Mouse (Mus musculus) midbrain, postnatal 0 days (tissue): ENCODE data around the gene Mpp3. TPM values are rescaled to one million over a fixed set of nuclear protein-coding genes. Genes with fewer than 3 reads are reported as not detected.
A peak's percentile ranks its signal among the peaks of the same experiment; 100 is the strongest.

Experiments used
- ATAC-seq: fragments of 200-750 bp; cut with Nextera tagmentation; 2 replicates; pipeline ENCODE4 v1.8.0; 2017; ENCODE audit warnings: moderate number of reproducible peaks, mild to moderate bottlenecking, moderate TSS enrichment, moderate library complexity; ENCODE audit not compliant: low FRiP score
- DNase-seq: peaks from one replicate; pipeline ENCODE4 v3.0.0-alpha.2; 2015; ENCODE audit warnings: low spot score
- H3K27ac ChIP-seq: fragments of 300-500 bp; sonication (generic); 2 replicates; pipeline ENCODE4 v1.5.1; 2014; ENCODE audit warnings: low read depth, mild to moderate bottlenecking, low read length, mixed read lengths
- H3K27me3 ChIP-seq: fragments of 300-500 bp; sonication (generic); 2 replicates; pipeline ENCODE4 v1.6.1; 2014; ENCODE audit warnings: low read length, control low read depth, mixed read lengths; ENCODE audit not compliant: insufficient read depth
- H3K36me3 ChIP-seq: fragments of 300-500 bp; sonication (generic); 2 replicates; pipeline ENCODE4 v1.6.1; 2014; ENCODE audit warnings: low read length, control low read depth, mixed read lengths; ENCODE audit not compliant: insufficient read depth
- H3K4me1 ChIP-seq: fragments of 300-500 bp; sonication (generic); 2 replicates; pipeline ENCODE4 v1.6.1; 2014; ENCODE audit warnings: mild to moderate bottlenecking, control low read depth, antibody characterized with exemption, low read length, mixed read lengths; ENCODE audit not compliant: insufficient read depth
- H3K4me2 ChIP-seq: fragments of 300-500 bp; sonication (generic); 2 replicates; pipeline ENCODE4 v1.6.1; 2014; ENCODE audit warnings: low read depth, mild to moderate bottlenecking, low read length, mixed read lengths; ENCODE audit not compliant: poor library complexity, severe bottlenecking
- H3K4me3 ChIP-seq: fragments of 300-500 bp; sonication (generic); 2 replicates; pipeline ENCODE4 v1.5.1; 2014; ENCODE audit warnings: low read depth, mild to moderate bottlenecking, low read length, moderate library complexity
- H3K9ac ChIP-seq: fragments of 300-500 bp; sonication (generic); replicated peaks from 2 replicates; pipeline ENCODE4 v1.6.1; 2014; ENCODE audit warnings: mild to moderate bottlenecking, low read length, moderate library complexity, mixed read lengths; ENCODE audit not compliant: poor library complexity, severe bottlenecking
- H3K9me3 ChIP-seq: fragments of 300-500 bp; sonication (generic); 2 replicates; pipeline ENCODE4 v1.6.1; 2016; ENCODE audit warnings: low read length, control low read depth
- CTCF ChIP-seq: IDR thresholded peaks from 2 replicates; pipeline ENCODE4 v1.5.1; 2016; ENCODE audit warnings: antibody characterized with exemption, mild to moderate bottlenecking
- WGBS: fragments of 180-500 bp; shearing (Covaris S2); extraction: QIAGEN DNeasy Blood & Tissue Kit; methylation state at CpG from one replicate; pipeline ENCODE4 v1.1.7; 2014; 5-methylcytosine and 5-hydroxymethylcytosine counted together
- polyA plus RNA-seq: library from polyadenylated mRNA; unstranded; fragments of >200 nt; fragmentation: Nextera tagmentation; extraction: Ambion mirVana; gene quantifications from 2 replicates; pipeline ENCODE4 v1.2.1, GENCODE M21; 2015
- total RNA-seq: library from RNA; depleted of rRNA; stranded (reverse); fragments of >200 nt; gene quantifications from 2 replicates; pipeline ENCODE4 v1.2.3, GENCODE M21; 2014

Gene Mpp3
- total and polyA plus RNA-seq, 2 experiments from 2014 or later = 53.9 to 71.9 TPM

DNA sequence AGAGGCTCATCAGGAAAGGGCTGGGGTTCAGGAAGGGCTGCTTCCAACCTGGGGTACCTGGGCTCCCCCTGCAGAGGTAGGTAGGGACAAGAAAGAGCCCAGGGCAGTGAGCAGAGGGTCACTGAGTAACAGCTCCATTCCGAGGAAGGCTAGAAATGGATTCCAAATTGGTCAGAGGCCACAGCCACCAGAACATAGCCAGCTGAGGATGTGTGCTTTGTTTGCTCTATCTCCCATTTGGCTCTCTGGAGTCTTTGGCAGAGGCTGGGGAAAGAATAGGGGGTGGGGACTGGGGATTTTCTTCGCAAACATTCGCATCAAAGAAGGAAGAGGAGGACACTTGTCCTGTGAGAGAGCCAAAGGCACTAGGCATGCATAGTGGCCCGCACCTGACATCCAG lies 23.7 kb upstream of the Mpp3 start:
- no peak overlapping the region for H3K9ac ChIP-seq
- no peaks in the 10 kb centered on the region for H3K9me3 ChIP-seq
- ATAC-seq = no peak
- peaks cover 1% of the 10 kb centered on the region; the same call in 1 of the 2 replicates for H3K36me3 ChIP-seq
- no peak overlapping the region for H3K4me2 ChIP-seq
- H3K4me3 ChIP-seq = no peak overlapping the region
- 0 out of 2 replicates have a peak overlapping the region, but pooled peaks have one; percentile 18 for H3K27ac ChIP-seq
- 58% methylated on average over 4 of the region's 4 CpGs for WGBS
- H3K4me1 ChIP-seq = no peaks in the 10 kb centered on the region
- TF ChIP-seq CTCF = no peak
- H3K27me3 ChIP-seq = no peaks in the 10 kb centered on the region
- DNase-seq = no peak

DNA sequence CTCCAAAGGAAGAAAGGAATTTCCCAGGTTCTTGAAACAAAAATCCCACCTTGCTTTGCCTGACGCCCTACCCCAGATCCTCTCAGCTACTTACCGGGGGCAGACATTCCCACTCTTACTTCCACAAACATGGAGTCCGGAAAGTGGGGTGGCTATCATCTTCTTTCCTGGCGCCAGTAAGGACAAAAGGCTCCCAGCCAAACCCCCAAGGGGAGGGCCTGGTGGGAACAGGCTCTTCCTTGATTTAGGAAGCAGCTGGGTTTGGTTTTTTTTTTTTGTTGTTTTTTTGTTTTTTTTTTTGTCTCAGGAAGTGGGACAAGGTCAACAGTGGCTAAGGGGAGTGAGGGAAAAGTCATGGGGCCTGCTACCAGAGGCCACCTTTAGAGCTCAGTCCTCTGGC lies 23.3 kb upstream of the Mpp3 start:
- DNase-seq = no peak
- H3K36me3 ChIP-seq = no peaks in the 10 kb centered on the region
- TF ChIP-seq CTCF = no peak
- H3K4me1 ChIP-seq = no peaks in the 10 kb centered on the region
- WGBS = 68% methylated on average over 4 of the region's 4 CpGs
- no peak for ATAC-seq
- H3K4me2 ChIP-seq = no peak overlapping the region
- no peak overlapping the region for H3K4me3 ChIP-seq
- H3K9ac ChIP-seq = no peak overlapping the region
- no peak overlapping the region for H3K27ac ChIP-seq
- H3K27me3 ChIP-seq = no peaks in the 10 kb centered on the region
- no peaks in the 10 kb centered on the region for H3K9me3 ChIP-seq

GRCm38 (mm10) chr11:102049875-102050482 lies 21.7 kb upstream of the Mpp3 start:
- Histone ChIP-seq H3K4me3 (no peak overlapping the region), H3K36me3 (no peaks in the 10 kb centered on the region), H3K27ac (no peak overlapping the region), H3K4me2 (no peak overlapping the region), H3K9ac (no peak overlapping the region), H3K27me3 (no peaks in the 10 kb centered on the region), H3K9me3 (0 out of 2 replicates have a peak, but pooled peaks cover 3% of the 10 kb centered on the region), H3K4me1 (no peaks in the 10 kb centered on the region)
- DNase-seq (no peak), ATAC-seq (no peak)
- TF ChIP-seq CTCF = no peak
- WGBS = 53% methylated on average over 14 of the region's 14 CpGs

- no peaks in the 10 kb centered on the region for H3K4me1 ChIP-seq
- DNase-seq (no peak), ATAC-seq (no peak)
- no peak overlapping the region for H3K27ac ChIP-seq
- no peak overlapping the region for H3K4me3 ChIP-seq
- H3K27me3 ChIP-seq = no peaks in the 10 kb centered on the region
- no peak overlapping the region for H3K4me2 ChIP-seq
- H3K9ac ChIP-seq = no peak overlapping the region
- 0 out of 2 replicates have a peak, but pooled peaks cover 3% of the 10 kb centered on the region for H3K9me3 ChIP-seq
- 82% methylated on average over 9 of the region's 9 CpGs for WGBS
- no peak for TF ChIP-seq CTCF
- H3K36me3 ChIP-seq = no peaks in the 10 kb centered on the region
Measured at GRCm38 (mm10) chr11:102046607-102047006, 18.3 kb upstream of the Mpp3 start.

GRCm38 (mm10) chr11:102044691-102045212 lies 16.5 kb upstream of the Mpp3 start:
- 0 out of 2 replicates have a peak, but pooled peaks cover 3% of the 10 kb centered on the region for H3K9me3 ChIP-seq
- no peak for ATAC-seq
- TF ChIP-seq CTCF = no peak
- no peak overlapping the region for H3K4me3 ChIP-seq
- DNase-seq = no peak
- no peaks in the 10 kb centered on the region for H3K4me1 ChIP-seq
- no peaks in the 10 kb centered on the region for H3K36me3 ChIP-seq
- no peak overlapping the region for H3K27ac ChIP-seq
- H3K4me2 ChIP-seq = no peak overlapping the region
- no peaks in the 10 kb centered on the region for H3K27me3 ChIP-seq
- WGBS = 94% methylated on average over 7 of the region's 7 CpGs
- no peak overlapping the region for H3K9ac ChIP-seq

DNA sequence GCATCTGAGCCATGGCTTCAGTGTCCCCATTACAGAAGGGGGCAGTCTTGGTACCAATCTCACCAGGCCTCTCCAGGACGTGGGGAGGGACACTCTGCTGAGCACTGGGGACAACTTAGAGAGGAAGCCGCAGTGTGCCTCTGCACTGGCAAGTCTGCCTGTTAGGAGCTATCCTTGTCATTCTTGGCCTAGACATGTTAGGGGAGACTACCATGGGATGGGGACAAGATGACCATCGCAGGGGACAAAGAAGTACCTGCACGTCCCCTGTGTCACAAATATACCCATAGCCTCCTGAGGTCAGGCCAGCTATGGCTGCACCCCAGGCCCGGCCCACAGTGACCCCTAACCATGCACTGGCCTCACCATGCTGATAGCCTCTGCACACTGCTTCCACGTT lies 15.1 kb upstream of the Mpp3 start:
- 0 out of 2 replicates have a peak, but pooled peaks cover 3% of the 10 kb centered on the region for H3K9me3 ChIP-seq
- no peak overlapping the region for H3K27ac ChIP-seq
- H3K36me3 ChIP-seq = no peaks in the 10 kb centered on the region
- H3K4me3 ChIP-seq = no peak overlapping the region
- H3K27me3 ChIP-seq = no peaks in the 10 kb centered on the region
- no peaks in the 10 kb centered on the region for H3K4me1 ChIP-seq
- TF ChIP-seq CTCF = no peak
- no peak overlapping the region for H3K9ac ChIP-seq
- no peak for DNase-seq
- ATAC-seq = no peak
- no peak overlapping the region for H3K4me2 ChIP-seq
- WGBS = 83% methylated on average over 6 of the region's 6 CpGs
